Mouse (Mus musculus) gastrocnemius, adult 18-20 months (tissue): ENCODE results near the gene Uqcc1. TPM values are rescaled to one million over a fixed set of nuclear protein-coding genes. Genes with fewer than 3 reads are reported as not detected.
A peak's percentile ranks its signal among the peaks of the same experiment; 100 is the strongest.
"Not testable (repeated sequence)": the region's sequence is repeated elsewhere in the genome, so short reads cannot be mapped to it uniquely, and the experiment has no call there.

Experiments used
- DNase-seq: peaks from one replicate; pipeline ENCODE4 v3.0.0; 2021; ENCODE audit warnings: low spot score
- total RNA-seq, 2 experiments: library from RNA; stranded (reverse); gene quantifications; 2 replicates each; pipeline ENCODE4 v1.2.3; 2021

Uqcc1 gene
- total RNA-seq, 2 experiments from 2014 or later, result 155 to 182 TPM

GRCm38 (mm10) chr2:155939897-155940529 is 9.9 kb upstream of the Uqcc1 start:
- no peak for DNase-seq

DNA sequence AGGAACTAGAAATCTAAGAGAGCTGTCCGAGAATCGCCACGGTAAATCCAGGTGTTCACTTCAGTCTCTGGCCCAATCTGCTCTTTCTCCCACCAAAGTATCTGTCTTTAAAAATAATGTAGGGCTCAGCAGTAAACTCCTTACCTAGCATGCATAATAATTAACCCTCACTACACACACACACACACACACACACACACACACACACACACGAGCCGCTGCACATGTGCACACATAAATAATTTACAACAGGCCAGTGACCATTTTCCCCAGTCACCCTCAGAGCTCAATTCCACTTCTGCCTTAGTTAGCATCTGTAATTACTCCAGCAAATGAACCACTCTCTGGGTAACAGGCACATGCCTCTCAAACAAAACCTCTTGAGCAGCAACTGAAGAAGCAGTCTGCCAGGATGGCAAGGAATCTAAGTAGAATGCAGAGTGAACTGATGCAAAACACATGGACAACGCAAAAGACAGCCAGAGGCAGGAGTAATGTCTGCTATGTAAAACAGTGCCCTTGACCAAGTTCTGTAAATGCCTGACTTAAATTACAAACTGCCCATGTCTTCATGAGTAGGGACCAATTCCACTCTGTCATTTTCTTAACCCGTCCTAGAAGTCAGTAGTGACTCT is 1.3 kb downstream of the Uqcc1 start:
- DNase-seq, result no peak

DNA sequence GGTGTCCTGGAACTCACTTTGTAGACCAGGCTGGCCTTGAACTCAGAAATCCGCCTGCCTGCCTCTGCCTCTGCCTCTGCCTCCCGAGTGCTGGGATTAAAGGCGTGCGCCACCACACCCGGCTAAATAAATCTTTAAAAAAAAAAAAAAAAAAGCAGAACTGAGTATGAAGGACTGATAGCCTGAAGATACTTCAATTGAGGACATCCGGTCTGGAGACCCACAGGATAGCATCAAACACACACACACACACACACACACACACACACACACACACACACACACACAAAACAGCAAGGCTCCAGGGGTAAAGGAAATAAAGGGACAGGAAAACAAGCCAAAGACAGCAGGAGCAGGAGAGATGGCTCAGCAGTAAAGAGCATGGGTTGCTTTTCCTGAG is 4.9 kb downstream of the Uqcc1 start:
- DNase-seq, result not testable (repeated sequence)

DNA sequence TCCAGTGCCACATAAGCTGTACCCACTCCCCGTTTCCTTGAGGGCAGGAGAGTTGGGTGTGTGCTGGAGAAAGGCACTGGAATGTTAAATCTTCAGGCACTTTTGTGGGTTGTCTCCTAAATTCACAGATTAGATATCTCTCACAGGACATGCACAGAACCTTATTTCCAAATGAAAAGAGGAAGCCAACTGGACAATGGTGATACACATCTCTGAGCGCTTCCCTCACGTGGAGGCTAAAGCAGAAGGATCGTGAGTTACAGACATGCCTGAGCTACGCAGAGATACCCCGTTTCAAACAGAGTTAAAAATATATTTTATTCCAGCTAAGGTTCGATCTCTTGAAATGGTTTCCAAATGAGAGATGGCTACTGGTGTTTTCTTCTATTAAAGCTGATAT is 7.0 kb downstream of the Uqcc1 start:
- no peak for DNase-seq

DNA sequence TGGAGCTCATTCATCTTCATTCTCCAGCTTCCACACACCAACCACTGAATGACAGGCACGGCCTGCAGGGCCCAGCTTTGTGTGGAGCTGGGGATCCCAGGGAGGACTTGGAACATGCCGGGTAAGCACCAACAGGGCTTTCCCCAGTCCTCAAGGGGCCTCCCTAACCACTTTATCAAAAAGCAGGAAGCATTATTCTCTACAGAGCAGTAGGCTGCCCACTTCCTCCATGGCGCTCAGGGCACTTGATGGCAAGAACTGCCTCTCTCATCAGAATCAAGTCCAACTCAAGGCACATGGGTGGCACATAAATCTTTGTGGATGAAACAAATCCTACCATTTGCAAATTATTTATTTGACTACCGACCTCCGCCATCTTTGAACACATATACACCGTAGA is 15.4 kb downstream of the Uqcc1 start:
- DNase-seq, result no peak

- DNase-seq, result no peak
Observed at GRCm38 (mm10) chr2:155903632-155904008, 26.5 kb downstream of the Uqcc1 start.

- DNase-seq, result peak; percentile 41
Observed at GRCm38 (mm10) chr2:155902989-155903631, 27.0 kb downstream of the Uqcc1 start.

DNA sequence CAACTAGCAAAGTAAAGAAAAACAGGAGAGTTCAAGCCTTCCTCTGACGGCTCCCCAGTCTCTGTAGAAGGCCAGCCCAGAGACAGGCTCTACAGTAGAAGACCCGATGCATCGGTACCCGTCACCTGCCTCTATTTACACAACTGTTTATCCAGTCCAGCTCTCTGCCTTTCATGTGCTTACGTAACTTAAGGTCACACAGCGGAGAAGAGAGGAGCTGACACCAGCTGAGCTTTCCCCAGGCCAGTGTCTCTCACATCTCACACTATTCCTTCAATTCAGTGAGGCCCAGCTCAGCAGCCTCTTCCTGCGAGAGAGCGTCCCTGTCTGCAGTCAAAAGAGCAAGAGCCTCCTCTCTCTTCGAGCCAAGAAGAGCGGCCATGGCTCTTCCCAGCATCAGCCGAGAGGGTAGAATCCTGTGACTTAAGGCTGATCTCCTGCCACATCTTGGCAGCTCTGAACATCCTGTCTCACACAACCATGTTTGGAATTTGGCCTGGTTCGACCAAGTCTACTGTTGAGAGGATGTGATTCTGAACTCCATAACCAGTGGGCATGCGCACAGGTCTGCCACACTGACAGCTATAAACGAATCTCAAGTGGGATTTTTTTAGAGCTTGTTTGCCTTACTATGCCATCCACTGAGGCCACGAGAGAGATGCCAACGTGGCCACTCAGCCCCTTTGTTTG is 34.9 kb downstream of the Uqcc1 start:
- no peak for DNase-seq

DNA sequence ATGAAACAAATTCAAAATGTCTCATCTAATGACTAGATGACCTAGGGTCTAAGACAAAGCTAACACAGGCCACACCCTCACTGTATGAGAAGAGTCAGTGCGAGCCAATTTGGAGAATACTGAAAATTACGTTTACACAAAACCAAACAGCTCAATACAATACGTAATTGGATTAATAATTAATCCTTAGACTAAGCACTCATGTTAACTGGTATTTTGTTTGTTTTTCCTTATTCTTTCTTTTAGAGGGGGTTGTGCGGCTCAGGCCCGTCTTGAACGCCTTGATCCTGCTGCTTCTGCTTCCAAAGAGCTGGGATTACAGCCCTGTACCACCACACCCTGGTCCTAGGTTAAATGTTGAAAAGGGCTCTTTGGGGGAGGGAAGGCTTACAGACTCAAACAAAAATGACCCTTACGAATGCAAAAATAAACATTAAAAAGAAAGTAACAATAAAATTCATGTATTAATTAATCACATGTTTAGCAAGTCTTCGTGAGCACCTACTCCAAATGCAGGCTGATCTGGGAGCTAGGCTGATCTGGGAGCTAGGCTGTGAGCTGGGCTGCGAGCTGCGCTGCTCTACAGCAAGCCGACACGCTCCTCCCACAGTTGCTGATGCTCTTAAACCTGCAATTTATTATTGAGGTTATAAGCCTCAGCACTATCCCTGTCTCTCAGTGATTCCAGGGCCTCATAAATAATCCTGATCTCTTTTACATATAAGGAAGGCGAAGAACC is 35.6 kb downstream of the Uqcc1 start:
- DNase-seq, result no peak

GRCm38 (mm10) chr2:155886776-155887175 is 43.3 kb downstream of the Uqcc1 start:
- no peak for DNase-seq

- DNase-seq, result peak; percentile 66
Observed at GRCm38 (mm10) chr2:155885271-155885697, 44.8 kb downstream of the Uqcc1 start.

GRCm38 (mm10) chr2:155882087-155882486 is 48.0 kb downstream of the Uqcc1 start:
- no peak for DNase-seq

- peak; percentile 32 for DNase-seq
Observed at GRCm38 (mm10) chr2:155878964-155879876, 50.9 kb downstream of the Uqcc1 start.

- DNase-seq, result no peak
Observed at GRCm38 (mm10) chr2:155873636-155874035, 56.5 kb downstream of the Uqcc1 start.

- no peak for DNase-seq
Observed at GRCm38 (mm10) chr2:155872930-155873507, 57.1 kb downstream of the Uqcc1 start.

GRCm38 (mm10) chr2:155872486-155872885 is 57.6 kb downstream of the Uqcc1 start:
- no peak for DNase-seq

DNA sequence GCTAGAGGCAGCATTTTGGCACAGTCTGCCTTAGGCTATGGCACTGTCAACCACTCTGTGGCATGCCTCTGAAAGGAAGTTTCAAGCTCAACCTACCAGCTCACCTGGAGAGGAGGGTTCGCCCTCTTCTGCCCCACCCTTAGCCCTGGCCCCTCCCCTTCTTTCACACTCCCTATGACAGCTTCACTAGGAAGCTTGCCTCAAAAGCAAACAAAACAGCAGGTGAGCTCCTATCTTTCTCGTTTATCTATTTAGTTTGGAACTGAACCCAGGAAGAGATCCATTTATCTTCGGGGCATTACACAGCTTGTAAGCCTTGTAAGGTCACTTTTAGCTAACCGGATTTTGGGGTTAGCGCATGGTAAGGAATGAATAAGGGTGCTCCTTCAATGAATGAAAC is 60.3 kb downstream of the Uqcc1 start:
- DNase-seq, result no peak

DNA sequence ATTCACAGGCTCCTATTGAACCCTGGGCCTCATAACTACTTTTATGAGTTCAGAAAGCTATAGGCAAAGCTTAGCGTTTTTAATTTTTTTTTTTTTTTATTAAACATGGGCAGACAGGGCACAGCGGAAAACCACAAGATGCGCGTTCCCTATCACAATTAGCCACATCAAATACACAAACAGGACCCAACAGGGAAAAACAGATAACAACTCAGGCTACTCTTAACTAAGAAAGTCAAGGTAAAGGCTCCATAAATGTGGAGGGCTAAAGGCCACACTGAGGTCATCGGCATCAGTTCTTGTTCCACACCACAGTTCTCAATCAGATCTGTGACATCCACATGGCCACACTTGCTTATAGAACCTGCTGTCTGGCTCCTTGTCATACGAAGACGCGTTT is 61.8 kb downstream of the Uqcc1 start:
- DNase-seq, result no peak

DNA sequence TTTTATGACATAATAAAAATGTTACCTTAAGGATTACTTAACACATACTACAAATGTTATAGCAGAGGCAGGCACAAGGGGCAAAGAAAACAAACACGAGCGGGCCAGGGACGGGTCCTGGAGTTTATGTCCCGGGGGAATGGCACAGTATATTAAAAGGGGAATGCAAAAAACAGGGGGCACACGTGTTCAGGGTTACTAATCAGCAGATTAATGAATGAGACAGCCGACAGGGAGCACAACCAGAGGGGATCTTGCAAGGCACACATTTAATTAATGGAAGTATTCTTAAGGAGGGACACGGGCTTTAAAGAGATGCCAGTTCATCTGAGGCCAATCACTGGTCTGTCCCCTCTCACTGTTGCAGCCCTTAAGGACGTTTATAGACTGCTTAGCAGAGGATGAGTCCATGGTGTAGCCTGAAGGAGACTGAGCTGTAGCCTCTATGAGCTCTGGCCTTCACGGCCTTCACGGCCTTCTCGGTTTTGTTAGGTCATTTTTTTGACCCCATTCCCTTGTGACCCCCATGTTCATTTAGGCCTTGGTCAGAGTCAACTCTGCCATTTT is 66.7 kb downstream of the Uqcc1 start:
- no peak for DNase-seq
